Mouse (Mus musculus) central nervous system, embryonic 14 days (tissue): ENCODE data around the gene C2cd4c. TPM values are rescaled to one million over a fixed set of nuclear protein-coding genes. Genes with fewer than 3 reads are reported as not detected.

Source experiments
- polyA plus RNA-seq: library from polyadenylated mRNA; depleted of rRNA; stranded (reverse); fragments of >200 nt; gene quantifications from 2 replicates; pipeline ENCODE4 v1.2.3, GENCODE M21; 2012; rRNA removed

The C2cd4c gene
- 5.7 and 7.0 TPM in 2 replicates for polyA plus RNA-seq

GRCm38 (mm10) chr10:79613578-79614304 lies at the start of gene C2cd4c:
Gene C2cd4c, minus strand, starts transcription at chr10:79614025.

DNA sequence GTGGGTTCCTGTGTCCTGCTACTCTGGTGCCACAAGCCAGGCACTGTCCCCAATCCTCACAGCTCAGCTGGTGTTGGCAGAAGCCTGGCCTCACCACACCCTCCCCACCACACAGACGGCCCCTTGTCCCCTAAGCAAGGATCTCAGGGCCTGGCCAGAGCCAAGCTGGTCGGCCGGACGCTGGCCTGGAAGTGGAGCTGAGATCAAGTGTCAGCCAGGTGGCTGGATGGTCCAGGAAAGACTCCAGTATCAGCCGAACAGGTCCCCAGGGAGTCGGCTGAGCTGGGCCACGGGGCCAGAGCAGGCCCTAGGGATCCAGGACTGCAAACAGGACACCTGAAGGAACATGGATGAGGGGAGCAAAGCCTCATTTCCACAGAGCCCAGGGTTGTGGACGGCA lies 31.9 kb upstream of the C2cd4c start, which contains the start of gene Odf3l2:
TSS of gene Odf3l2 (minus strand) at position 28 of the 400 bp plus-strand sequence.

GRCm38 (mm10) chr10:79637128-79638110 lies 23.6 kb upstream of the C2cd4c start, which contains the start of gene Shc2:
Gene Shc2, minus strand, starts transcription at chr10:79637918.

DNA sequence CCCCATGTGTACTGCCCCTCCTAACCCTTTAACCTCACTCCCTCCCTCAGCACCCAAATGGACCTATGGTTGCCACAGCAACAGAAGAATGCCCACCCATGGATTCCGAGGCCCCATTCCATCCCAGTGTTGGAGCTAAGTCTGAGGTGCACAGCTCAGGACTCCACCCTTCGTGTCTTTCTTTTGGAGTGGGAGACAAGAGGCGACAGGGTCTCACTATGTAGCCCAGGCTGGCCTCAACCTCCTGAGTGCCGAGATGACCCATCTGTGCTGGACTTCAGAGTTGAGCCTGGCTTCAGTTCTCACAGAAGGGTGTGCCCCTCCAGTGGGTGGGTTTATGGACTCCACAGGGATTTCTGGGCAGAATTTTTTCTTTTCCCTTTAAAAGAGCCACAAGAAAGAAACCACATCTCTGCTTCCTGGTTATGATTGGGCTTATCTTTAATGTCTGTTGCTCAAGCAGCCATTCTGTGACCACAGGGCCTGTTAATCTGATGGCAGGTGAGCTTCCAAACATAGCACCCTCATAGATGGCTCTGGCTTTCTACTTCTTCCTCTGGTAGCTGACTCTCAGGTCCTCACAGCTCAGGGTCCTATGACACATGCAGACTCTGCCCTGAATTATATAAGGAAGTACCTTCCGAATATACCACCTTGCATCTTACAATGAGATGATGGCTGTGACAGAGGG lies 26.6 kb downstream of the C2cd4c start, which contains the start of gene Theg:
TSS of gene Theg (minus strand) at position 271 of the 691 bp plus-strand sequence.

Other genes starting within 250 kb of the C2cd4c start
- gene Vmn2r83, start 145.3 kb downstream of the C2cd4c start, polyA plus RNA-seq: not detected in 2 replicates
- gene Plpp2, start 80.2 kb downstream of the C2cd4c start, polyA plus RNA-seq: 6.7 and 8.7 TPM in 2 replicates
- 126 and 127 TPM in 2 replicates for gene Mier2, start 58.8 kb downstream of the C2cd4c start, polyA plus RNA-seq
- not detected in 2 replicates for gene Theg, start 26.7 kb downstream of the C2cd4c start, polyA plus RNA-seq
- gene Shc2, start 23.9 kb upstream of the C2cd4c start, polyA plus RNA-seq: 41.4 and 51.8 TPM in 2 replicates
- 0.13 TPM in 1 of 2 replicates, not detected in the other for gene Odf3l2, start 31.7 kb upstream of the C2cd4c start, polyA plus RNA-seq
- gene Madcam1, start 50.5 kb upstream of the C2cd4c start, polyA plus RNA-seq: 0.74 and 1.9 TPM in 2 replicates
- 71.9 and 73.4 TPM in 2 replicates for gene Tpgs1, start 55.3 kb upstream of the C2cd4c start, polyA plus RNA-seq
- 129 and 130 TPM in 2 replicates for gene Cdc34, start 68.2 kb upstream of the C2cd4c start, polyA plus RNA-seq
- 1.2 and 1.8 TPM in 2 replicates for gene Gzmm, start 75.0 kb upstream of the C2cd4c start, polyA plus RNA-seq
- 479 and 560 TPM in 2 replicates for gene Bsg, start 90.5 kb upstream of the C2cd4c start, polyA plus RNA-seq
- 7.4 and 8.4 TPM in 2 replicates for gene Hcn2, start 102.6 kb upstream of the C2cd4c start, polyA plus RNA-seq
- 63.8 and 70.7 TPM in 2 replicates for gene Polrmt, start 132.6 kb upstream of the C2cd4c start, polyA plus RNA-seq
- gene Fgf22, start 141.1 kb upstream of the C2cd4c start, polyA plus RNA-seq: 0.55 and 0.59 TPM in 2 replicates
- gene Rnf126, start 152.9 kb upstream of the C2cd4c start, polyA plus RNA-seq: 151 and 157 TPM in 2 replicates
- gene Fstl3, start 163.2 kb upstream of the C2cd4c start, polyA plus RNA-seq: 1.9 and 3.5 TPM in 2 replicates
- gene Prss57, start 176.9 kb upstream of the C2cd4c start, polyA plus RNA-seq: 0.10 and 0.13 TPM in 2 replicates
- 138 and 149 TPM in 2 replicates for gene Palm, start 179.5 kb upstream of the C2cd4c start, polyA plus RNA-seq
- 0.93 and 0.94 TPM in 2 replicates for gene Misp, start 207.0 kb upstream of the C2cd4c start, polyA plus RNA-seq
- gene Ptbp1, start 240.4 kb upstream of the C2cd4c start, polyA plus RNA-seq: 210 and 249 TPM in 2 replicates